Mouse (Mus musculus) cerebellum, adult 2 months (tissue): ENCODE measurements around the gene Olig2.

Experiments
- CTCF ChIP-seq: fragments of 200-500 bp; IDR thresholded peaks from 2 replicates; pipeline ENCODE4 v1.5.1; 2011; ENCODE audit warnings: low read depth, mild to moderate bottlenecking, control low read depth, low read length, moderate library complexity, borderline replicate concordance; ENCODE audit not compliant: insufficient read depth
- POLR2A ChIP-seq: fragments of 200-500 bp; IDR thresholded peaks from 2 replicates; pipeline ENCODE4 v1.6.1; 2011; ENCODE audit warnings: low read length, control low read depth, borderline replicate concordance; ENCODE audit not compliant: insufficient read depth

- no peak for TF ChIP-seq CTCF
- no peak for TF ChIP-seq POLR2A
Measured at GRCm38 (mm10) chr16:91232470-91233240, 7.4 kb downstream of the Olig2 start.
